Mouse (Mus musculus) B cell, adult (primary cell): Measurements from ENCODE around the gene Chchd5. TPM values are rescaled to one million over a fixed set of nuclear protein-coding genes. Genes with fewer than 3 reads are reported as not detected.

Experiments used
- total RNA-seq: library from RNA; stranded (reverse); gene quantifications from 4 replicates; pipeline ENCODE4 v1.2.4, GENCODE M21; 2023; ENCODE audit not compliant: inconsistent age

The Chchd5 gene
- total RNA-seq: 17.4 to 23.4 TPM (median 19.3 TPM) in 4 replicates

DNA sequence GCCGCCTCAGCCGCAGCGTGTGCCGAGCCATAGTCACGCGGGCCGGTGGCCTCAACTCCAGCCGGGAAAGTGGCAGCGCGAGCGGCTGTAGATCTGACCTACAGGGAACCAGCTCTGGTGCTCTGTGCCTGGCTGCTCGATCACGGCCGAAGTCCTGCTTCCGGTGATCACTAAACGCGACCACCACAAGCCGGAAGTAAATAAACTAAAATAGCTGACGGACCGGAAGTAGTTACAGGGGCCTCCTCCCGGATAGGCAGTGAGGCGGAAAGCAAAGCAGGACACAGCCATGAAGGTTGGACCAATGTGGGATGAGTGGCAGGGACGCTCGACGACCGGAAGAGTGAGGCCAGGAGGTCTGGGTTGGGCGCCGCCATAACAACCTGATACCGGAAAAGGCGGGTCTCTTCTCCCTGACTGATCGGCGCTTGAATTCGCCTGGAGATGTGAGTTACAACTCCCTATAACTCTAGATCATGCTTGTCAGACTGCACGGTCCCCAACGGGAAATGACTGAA, at the start of gene Chchd5:
Chchd5 (plus strand) TSS at position 289 of the 518 bp plus-strand sequence.

DNA sequence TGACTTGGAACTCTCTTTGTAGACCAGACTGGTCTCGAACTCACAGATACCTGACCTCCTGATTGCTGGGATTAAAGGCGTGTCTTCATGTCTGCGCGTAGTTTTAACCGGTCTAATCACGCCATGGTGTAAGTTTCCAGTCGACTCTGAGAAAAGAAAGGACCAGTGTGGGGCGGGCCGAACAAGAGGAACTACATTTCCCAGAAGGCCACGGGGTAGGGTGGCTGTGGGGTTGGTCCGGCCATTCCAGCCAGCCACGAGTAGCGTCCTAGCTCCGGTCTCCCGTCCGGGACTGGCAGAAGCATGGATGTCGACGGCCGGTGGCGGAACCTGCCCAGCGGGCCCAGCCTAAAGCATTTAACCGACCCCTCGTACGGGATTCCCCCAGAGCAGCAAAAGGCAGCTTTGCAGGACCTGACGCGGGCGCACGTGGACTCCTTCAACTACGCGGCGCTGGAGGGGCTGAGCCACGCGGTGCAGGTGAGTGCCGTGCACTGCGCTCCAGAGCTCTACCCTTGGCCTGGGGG, 28.7 kb upstream of the Chchd5 start, which contains the start of gene Polr1b:
Polr1b (plus strand) TSS at position 212 of the 527 bp plus-strand sequence.

Other genes starting within 250 kb of the Chchd5 start
- 4.3 to 7.2 TPM (median 5.5 TPM) in 4 replicates for gene Zc3h8, start 185.6 kb upstream of the Chchd5 start, total RNA-seq
- gene Zc3h6, start 162.3 kb upstream of the Chchd5 start, total RNA-seq: 9.8 to 10.4 TPM (median 10.1 TPM) in 4 replicates
- 2.9 to 5.1 TPM (median 3.8 TPM) in 4 replicates for gene Gm10762, start 162.0 kb upstream of the Chchd5 start, total RNA-seq
- gene Vinac1, start 81.5 kb upstream of the Chchd5 start, total RNA-seq: 0.16 to 0.19 TPM in 2 of 4 replicates, not detected in the others
- 3.9 to 6.2 TPM (median 4.6 TPM) in 4 replicates for gene Ttl, start 63.8 kb upstream of the Chchd5 start, total RNA-seq
- gene Polr1b, start 28.7 kb upstream of the Chchd5 start, total RNA-seq: 48.7 to 60.0 TPM (median 52.7 TPM) in 4 replicates
- gene Slc20a1, start 69.1 kb downstream of the Chchd5 start, total RNA-seq: 200 to 219 TPM (median 208 TPM) in 4 replicates
- 1.2 to 2.2 TPM (median 1.5 TPM) in 4 replicates for gene Ckap2l, start 167.5 kb downstream of the Chchd5 start, total RNA-seq
- gene Il1a, start 180.3 kb downstream of the Chchd5 start, total RNA-seq: 0.26 to 0.42 TPM (median 0.42 TPM) in 3 of 4 replicates, not detected in the other
- 1.5 to 2.1 TPM (median 1.6 TPM) in 4 replicates for gene Il1b, start 241.4 kb downstream of the Chchd5 start, total RNA-seq